Mouse (Mus musculus): ENCODE data around the gene Rnf227. TPM values are rescaled to one million over a fixed set of nuclear protein-coding genes. Genes with fewer than 3 reads are reported as not detected.

Rnf227 gene
- polyA plus RNA-seq, 1 experiment from 2014 or later: 127 TPM

GRCm38 (mm10) chr11:69322010-69322409, 18.3 kb upstream of the Rnf227 start:
- peaks cover 19% of the 10 kb centered on the region for H3K36me3 ChIP-seq
- peaks cover 1% of the 10 kb centered on the region; the same call in 1 of the 2 replicates for H3K27me3 ChIP-seq
- peak overlapping the region; percentile 72 for H3K9ac ChIP-seq (replicated peaks)
- ATAC-seq (replicated peaks): no peak
- H3K4me3 ChIP-seq: peak overlapping the region; percentile 59
- H3K4me2 ChIP-seq (replicated peaks): peak overlapping the region; percentile 67
- H3K27ac ChIP-seq (replicated peaks): peak overlapping the region; percentile 21; the same call in 1 of the 2 replicates
- peaks cover 46% of the 10 kb centered on the region for H3K4me1 ChIP-seq
- 50% methylated on average over 6 of the region's 6 CpGs for WGBS
- H3K9me3 ChIP-seq: no peaks in the 10 kb centered on the region

- Histone ChIP-seq H3K4me1 (peaks cover 49% of the 10 kb centered on the region), H3K36me3 (peaks cover 11% of the 10 kb centered on the region), H3K4me3 (peak overlapping the region; percentile 59), H3K27ac (replicated peaks) (peak overlapping the region; percentile 86), H3K4me2 (replicated peaks) (peak overlapping the region; percentile 67), H3K27me3 (peaks cover 6% of the 10 kb centered on the region; the same call in 1 of the 2 replicates), H3K9me3 (no peaks in the 10 kb centered on the region), H3K9ac (replicated peaks) (peak overlapping the region; percentile 72)
- no peak for ATAC-seq (replicated peaks)
- WGBS: 13% methylated on average over 18 of the region's 18 CpGs
Observed at GRCm38 (mm10) chr11:69322693-69323471, 17.4 kb upstream of the Rnf227 start.

- Histone ChIP-seq H3K9me3 (no peaks in the 10 kb centered on the region), H3K4me2 (replicated peaks) (peak within 1 kb of the TSS; percentile 78), H3K4me1 (peaks cover 49% of the 10 kb centered on the region), H3K9ac (replicated peaks) (peak within 1 kb of the TSS; percentile 72), H3K36me3 (peaks cover 5% of the 10 kb centered on the region), H3K27ac (replicated peaks) (peak within 1 kb of the TSS; percentile 86), H3K27me3 (peaks cover 6% of the 10 kb centered on the region; the same call in 1 of the 2 replicates), H3K4me3 (peak within 1 kb of the TSS; percentile 59)
- under 1% methylated on average over 30 of the region's 30 CpGs for WGBS
- ATAC-seq (replicated peaks): peak; percentile 96
Observed at GRCm38 (mm10) chr11:69323667-69324111, 16.6 kb upstream of the Rnf227 start, which contains the start of the genes Cntrob and Trappc1. Gene Cntrob (minus strand): TSS chr11:69323775. Gene Trappc1 (plus strand): TSS chr11:69323980.

GRCm38 (mm10) chr11:69324749-69325148, 15.5 kb upstream of the Rnf227 start:
- Histone ChIP-seq H3K27ac (replicated peaks) (no peak overlapping the region), H3K4me2 (replicated peaks) (peak overlapping the region; percentile 78), H3K9ac (replicated peaks) (0 out of 2 replicates have a peak overlapping the region, but pooled peaks have one; percentile 72), H3K9me3 (no peaks in the 10 kb centered on the region), H3K36me3 (no peaks in the 10 kb centered on the region), H3K27me3 (peaks cover 6% of the 10 kb centered on the region; the same call in 1 of the 2 replicates), H3K4me1 (peaks cover 49% of the 10 kb centered on the region), H3K4me3 (peak overlapping the region; percentile 59; the same call in 1 of the 2 replicates)
- 86% methylated on average over 6 of the region's 6 CpGs for WGBS
- ATAC-seq (replicated peaks): no peak

- WGBS: 10% methylated on average over 26 of the region's 26 CpGs
- Histone ChIP-seq H3K4me3 (peak within 1 kb of the TSS; percentile 53), H3K27ac (replicated peaks) (peak within 1 kb of the TSS; percentile 36; the same call in 1 of the 2 replicates), H3K27me3 (peaks cover 6% of the 10 kb centered on the region; the same call in 1 of the 2 replicates), H3K9ac (replicated peaks) (peak within 1 kb of the TSS; percentile 67), H3K36me3 (no peaks in the 10 kb centered on the region), H3K4me2 (replicated peaks) (peak within 1 kb of the TSS; percentile 85), H3K4me1 (peaks cover 49% of the 10 kb centered on the region), H3K9me3 (no peaks in the 10 kb centered on the region)
- peak; percentile 23; the same call in 1 of the 2 replicates for ATAC-seq (replicated peaks)
Observed at GRCm38 (mm10) chr11:69325628-69326407, 14.4 kb upstream of the Rnf227 start, which contains the start of gene Kcnab3. Gene Kcnab3 (plus strand): TSS chr11:69326258.

- Histone ChIP-seq H3K36me3 (no peaks in the 10 kb centered on the region), H3K9ac (replicated peaks) (peak overlapping the region; percentile 67), H3K27ac (replicated peaks) (0 out of 2 replicates have a peak overlapping the region, but pooled peaks have one; percentile 36), H3K4me1 (peaks cover 53% of the 10 kb centered on the region), H3K9me3 (no peaks in the 10 kb centered on the region), H3K4me2 (replicated peaks) (peak overlapping the region; percentile 85), H3K27me3 (peaks cover 6% of the 10 kb centered on the region; the same call in 1 of the 2 replicates), H3K4me3 (peak overlapping the region; percentile 53)
- ATAC-seq (replicated peaks): no peak
- under 1% methylated on average over 45 of the region's 45 CpGs for WGBS
Observed at GRCm38 (mm10) chr11:69326408-69327156, 13.7 kb upstream of the Rnf227 start.

- no peak overlapping the region; the same call in 1 of the 2 replicates for H3K9ac ChIP-seq (replicated peaks)
- H3K4me3 ChIP-seq: peak overlapping the region; percentile 53; the same call in 1 of the 2 replicates
- H3K4me1 ChIP-seq: peaks cover 51% of the 10 kb centered on the region
- H3K27me3 ChIP-seq: peaks cover 6% of the 10 kb centered on the region; the same call in 1 of the 2 replicates
- ATAC-seq (replicated peaks): no peak
- no peaks in the 10 kb centered on the region for H3K9me3 ChIP-seq
- 15% methylated on average over 9 of the region's 9 CpGs for WGBS
- H3K4me2 ChIP-seq (replicated peaks): peak overlapping the region; percentile 85
- no peaks in the 10 kb centered on the region for H3K36me3 ChIP-seq
- H3K27ac ChIP-seq (replicated peaks): no peak overlapping the region
Observed at GRCm38 (mm10) chr11:69327157-69327442, 13.2 kb upstream of the Rnf227 start.

- no peak for ATAC-seq (replicated peaks)
- Histone ChIP-seq H3K4me2 (replicated peaks) (no peak overlapping the region), H3K27ac (replicated peaks) (no peak overlapping the region), H3K36me3 (no peaks in the 10 kb centered on the region), H3K4me3 (no peak overlapping the region), H3K9ac (replicated peaks) (no peak overlapping the region), H3K9me3 (no peaks in the 10 kb centered on the region), H3K4me1 (peaks cover 51% of the 10 kb centered on the region), H3K27me3 (peaks cover 6% of the 10 kb centered on the region; the same call in 1 of the 2 replicates)
- 59% methylated on average over 6 of the region's 6 CpGs for WGBS
Observed at GRCm38 (mm10) chr11:69327648-69328047, 12.6 kb upstream of the Rnf227 start.

GRCm38 (mm10) chr11:69328517-69328916, 11.7 kb upstream of the Rnf227 start:
- Histone ChIP-seq H3K4me1 (peaks cover 47% of the 10 kb centered on the region), H3K27ac (replicated peaks) (no peak overlapping the region), H3K4me3 (no peak overlapping the region), H3K9ac (replicated peaks) (no peak overlapping the region), H3K4me2 (replicated peaks) (no peak overlapping the region), H3K36me3 (no peaks in the 10 kb centered on the region), H3K27me3 (peaks cover 6% of the 10 kb centered on the region; the same call in 1 of the 2 replicates), H3K9me3 (no peaks in the 10 kb centered on the region)
- ATAC-seq (replicated peaks): no peak
- 95% methylated on average over 6 of the region's 6 CpGs for WGBS

GRCm38 (mm10) chr11:69331152-69331551, 9.1 kb upstream of the Rnf227 start:
- no peaks in the 10 kb centered on the region for H3K9me3 ChIP-seq
- H3K4me3 ChIP-seq: 0 out of 2 replicates have a peak overlapping the region, but pooled peaks have one; percentile 47
- WGBS: 90% methylated on average over 6 of the region's 6 CpGs
- no peak overlapping the region for H3K9ac ChIP-seq (replicated peaks)
- H3K36me3 ChIP-seq: no peaks in the 10 kb centered on the region
- H3K27me3 ChIP-seq: peaks cover 6% of the 10 kb centered on the region; the same call in 1 of the 2 replicates
- peak overlapping the region; percentile 74; the same call in 1 of the 2 replicates for H3K27ac ChIP-seq (replicated peaks)
- H3K4me1 ChIP-seq: peaks cover 27% of the 10 kb centered on the region
- peak overlapping the region; percentile 62 for H3K4me2 ChIP-seq (replicated peaks)
- ATAC-seq (replicated peaks): no peak

- H3K27ac ChIP-seq (replicated peaks): peak overlapping the region; percentile 74
- H3K4me1 ChIP-seq: peaks cover 20% of the 10 kb centered on the region
- peaks cover 5% of the 10 kb centered on the region; the same call in 1 of the 2 replicates for H3K27me3 ChIP-seq
- H3K4me3 ChIP-seq: peak overlapping the region; percentile 47
- H3K9me3 ChIP-seq: no peaks in the 10 kb centered on the region
- no peaks in the 10 kb centered on the region for H3K36me3 ChIP-seq
- ATAC-seq (replicated peaks): peak; percentile 80
- WGBS: 2% methylated on average over 24 of the region's 24 CpGs
- peak overlapping the region; percentile 67 for H3K9ac ChIP-seq (replicated peaks)
- peak overlapping the region; percentile 62 for H3K4me2 ChIP-seq (replicated peaks)
Observed at GRCm38 (mm10) chr11:69331929-69332405, 8.3 kb upstream of the Rnf227 start.

All from forebrain, embryonic 15.5 days (tissue).